Mouse (Mus musculus) ES-Bruce4 (cell line): ENCODE results near the gene Dvl1. TPM values are rescaled to one million over a fixed set of nuclear protein-coding genes. Genes with fewer than 3 reads are reported as not detected.

Source experiments
- H3K27ac ChIP-seq: 2 replicates; pipeline ENCODE4 v1.5.1; 2012; ENCODE audit warnings: low read length, inconsistent platforms; ENCODE audit not compliant: insufficient read depth
- H3K27me3 ChIP-seq: 2 replicates; pipeline ENCODE4 v1.6.1; 2012; ENCODE audit warnings: mild to moderate bottlenecking, low read length, inconsistent platforms; ENCODE audit not compliant: control insufficient read depth, poor library complexity, insufficient read depth, severe bottlenecking
- H3K36me3 ChIP-seq: 2 replicates; pipeline ENCODE4 v1.6.1; 2012; ENCODE audit warnings: inconsistent platforms, mild to moderate bottlenecking, low read length, moderate library complexity; ENCODE audit not compliant: control insufficient read depth, poor library complexity, insufficient read depth, severe bottlenecking
- H3K4me1 ChIP-seq: one replicate; pipeline ENCODE4 v1.8.1; 2011; ENCODE audit warnings: low read length; ENCODE audit not compliant: control insufficient read depth, insufficient read depth
- H3K4me3 ChIP-seq: 2 replicates; pipeline ENCODE4 v1.5.1; 2011; ENCODE audit warnings: low read depth, mild to moderate bottlenecking, low read length
- H3K9ac ChIP-seq: 2 replicates; pipeline ENCODE4 v1.6.1; 2012; ENCODE audit warnings: low read depth, mild to moderate bottlenecking, inconsistent platforms; ENCODE audit not compliant: poor library complexity, severe bottlenecking
- H3K9me3 ChIP-seq: replicated peaks from 2 replicates; pipeline ENCODE4 v1.6.1; 2012; ENCODE audit warnings: mild to moderate bottlenecking, low read length, inconsistent platforms; ENCODE audit not compliant: control insufficient read depth, poor library complexity, insufficient read depth, severe bottlenecking
- CTCF ChIP-seq: IDR thresholded peaks from one replicate; pipeline ENCODE4 v1.8.1; 2011; ENCODE audit warnings: low read depth, low read length
- EP300 ChIP-seq: IDR thresholded peaks from 2 replicates; pipeline ENCODE4 v1.6.1; 2011; ENCODE audit warnings: low read depth, low read length; ENCODE audit not compliant: insufficient read depth
- POLR2A ChIP-seq: IDR thresholded peaks from one replicate; pipeline ENCODE4 v1.8.1; 2011; ENCODE audit warnings: low read length; ENCODE audit not compliant: insufficient read depth
- polyA plus RNA-seq: library from polyadenylated mRNA; stranded (reverse); fragments of >200 nt; gene quantifications from 2 replicates; pipeline ENCODE4 v1.2.4, GENCODE M21; 2011; ENCODE audit warnings: low read depth; ENCODE audit not compliant: missing spikeins, insufficient read depth, insufficient read length

Dvl1 gene
- polyA plus RNA-seq, 1 experiment = 15.2 TPM

GRCm38 (mm10) chr4:155811929-155812664 lies 35.1 kb upstream of the Dvl1 start, which contains the start of gene Ccnl2:
TSS of gene Ccnl2 (plus strand) at chr4:155812489.
- peaks cover 65% of the 10 kb centered on the region for H3K36me3 ChIP-seq
- H3K4me1 ChIP-seq = no peaks in the 10 kb centered on the region
- peak within 1 kb of the TSS; percentile 100 for H3K4me3 ChIP-seq
- no peaks in the 10 kb centered on the region for H3K9me3 ChIP-seq
- peak within 1 kb of the TSS; percentile 55 for H3K27ac ChIP-seq
- peak within 1 kb of the TSS; percentile 94 for H3K9ac ChIP-seq
- no peak for TF ChIP-seq POLR2A
- TF ChIP-seq CTCF = no peak
- TF ChIP-seq EP300 = no peak
- H3K27me3 ChIP-seq = no peaks in the 10 kb centered on the region

GRCm38 (mm10) chr4:155812665-155813181 lies 34.5 kb upstream of the Dvl1 start:
- TF ChIP-seq POLR2A = no peak
- TF ChIP-seq CTCF = no peak
- TF ChIP-seq EP300 = no peak
- Histone ChIP-seq H3K9me3 (no peaks in the 10 kb centered on the region), H3K27me3 (no peaks in the 10 kb centered on the region), H3K4me3 (peak overlapping the region; percentile 100), H3K9ac (peak overlapping the region; percentile 94), H3K4me1 (no peaks in the 10 kb centered on the region), H3K27ac (peak overlapping the region; percentile 12; the same call in 1 of the 2 replicates), H3K36me3 (peaks cover 65% of the 10 kb centered on the region)

GRCm38 (mm10) chr4:155817533-155817932 lies 29.7 kb upstream of the Dvl1 start:
- Histone ChIP-seq H3K9ac (no peak overlapping the region), H3K9me3 (no peaks in the 10 kb centered on the region), H3K27me3 (no peaks in the 10 kb centered on the region), H3K36me3 (peaks cover 83% of the 10 kb centered on the region), H3K27ac (no peak overlapping the region), H3K4me1 (no peaks in the 10 kb centered on the region), H3K4me3 (no peak overlapping the region)
- TF ChIP-seq POLR2A (no peak), CTCF (no peak), EP300 (no peak)

- H3K27me3 ChIP-seq = no peaks in the 10 kb centered on the region
- peak; percentile 1 for TF ChIP-seq CTCF
- TF ChIP-seq EP300 = no peak
- TF ChIP-seq POLR2A = no peak
- H3K4me3 ChIP-seq = no peak overlapping the region
- H3K9me3 ChIP-seq = no peaks in the 10 kb centered on the region
- peaks cover 90% of the 10 kb centered on the region for H3K36me3 ChIP-seq
- H3K4me1 ChIP-seq = no peaks in the 10 kb centered on the region
- H3K27ac ChIP-seq = no peak overlapping the region
- no peak overlapping the region for H3K9ac ChIP-seq
These were observed 26.2 kb upstream of the Dvl1 start for GRCm38 (mm10) chr4:155821025-155821424.

- peaks cover 70% of the 10 kb centered on the region for H3K36me3 ChIP-seq
These were observed 23.8 kb upstream of the Dvl1 start for GRCm38 (mm10) chr4:155823443-155823842.

GRCm38 (mm10) chr4:155829866-155830265 lies 17.3 kb upstream of the Dvl1 start:
- Histone ChIP-seq H3K9me3 (no peaks in the 10 kb centered on the region), H3K4me1 (peaks cover 2% of the 10 kb centered on the region), H3K36me3 (peaks cover 12% of the 10 kb centered on the region), H3K27ac (peak overlapping the region; percentile 47), H3K9ac (no peak overlapping the region), H3K4me3 (no peak overlapping the region), H3K27me3 (no peaks in the 10 kb centered on the region)
- TF ChIP-seq POLR2A = no peak
- TF ChIP-seq EP300 = no peak
- TF ChIP-seq CTCF = no peak

More at GRCm38 (mm10) chr4:155823443-155823842, 23.8 kb upstream of the Dvl1 start:
- no peak overlapping the region for H3K27ac ChIP-seq
- H3K27me3 ChIP-seq = no peaks in the 10 kb centered on the region
- no peaks in the 10 kb centered on the region for H3K4me1 ChIP-seq
- H3K9ac ChIP-seq = no peak overlapping the region
- no peaks in the 10 kb centered on the region for H3K9me3 ChIP-seq
- TF ChIP-seq POLR2A (no peak), EP300 (no peak), CTCF (no peak)
- H3K4me3 ChIP-seq = no peak overlapping the region
